Mouse (Mus musculus): Measurements from ENCODE around the gene Hist1h4k.

DNA sequence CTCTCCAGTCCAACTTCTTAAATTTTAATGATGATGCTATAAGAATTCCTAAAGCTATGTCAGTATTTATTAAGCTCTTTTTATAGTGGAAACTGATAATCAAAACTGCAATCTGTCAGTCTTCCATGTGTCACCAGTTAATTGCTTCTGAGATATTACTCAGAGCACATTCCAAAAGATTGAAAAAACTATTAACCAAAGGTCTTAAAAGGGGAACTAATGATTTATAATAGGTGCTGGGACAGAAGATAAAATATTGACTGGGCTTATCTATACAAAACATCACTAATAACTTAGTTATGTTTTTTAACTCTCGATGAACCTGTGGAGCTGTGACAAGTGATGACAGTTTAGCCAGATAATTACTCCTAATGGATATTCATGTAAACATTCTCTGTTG is 5.3 kb downstream of the Hist1h4k start:
- TF ChIP-seq MYOG (IDR thresholded peaks at IDR 0.05; ENCODE audit: control insufficient read depth in 1 of 3, insufficient read depth in 1 of 3, insufficient read length in 2 of 3, low read depth in 2 of 3) (no peak), REST (IDR thresholded peaks at IDR 0.05; ENCODE audit: insufficient read depth, insufficient read length) (no peak), USF1 (IDR thresholded peaks at IDR 0.05; ENCODE audit: low read depth) (no peak), POLR2A (IDR thresholded peaks at IDR 0.05; ENCODE audit: insufficient read length, low read depth) (no peak)

Data from myocyte (in vitro differentiated cells).